ENCODE assay signal across 24 mouse cellular contexts in genomic region chr2:93096078-93096729, GRCm38 (mm10). TPM values are rescaled to one million over a fixed set of nuclear protein-coding genes. Genes with fewer than 3 reads are reported as not detected.
DNase-seq lines count a peak whose midpoint lies in the region; ATAC-seq and TF ChIP-seq lines count a peak whose summit lies in the region.
"Had no signal": no experiment of that assay in that cellular context is flagged by ENCODE, and none has a peak within 500 bp of the region (broad histone marks: within the 10 kb centered on the region; RNA-seq: fewer than 3 reads in every experiment).

No protein-coding gene starts in this region.

- H3K4me2 ChIP-seq in hindbrain, embryonic 14.5 days (replicated peaks) = no peak overlapping the region
- no peak overlapping the region for H3K4me2 ChIP-seq in hindbrain, embryonic 12.5 days (replicated peaks)
- H3K4me2 ChIP-seq in forebrain, postnatal 0 days (ENCODE audit: low read depth) = no peak overlapping the region
- H3K4me2 ChIP-seq: heart, embryonic 13.5 days; hindbrain, embryonic 15.5 days; intestine, embryonic 15.5 days; liver, embryonic 13.5 days had no signal

- intact Hi-C loops in heart, postnatal 10 days (cut with DNase I) = no loop called here

- no peaks in the 10 kb centered on the region for H3K27me3 ChIP-seq in hindbrain, embryonic 14.5 days (ENCODE audit: control insufficient read depth, insufficient read depth, low read length)
- 0 out of 2 replicates have a peak, but pooled peaks cover 3% of the 10 kb centered on the region for H3K27me3 ChIP-seq in hindbrain, embryonic 12.5 days
- no peaks in the 10 kb centered on the region for H3K27me3 ChIP-seq in forebrain, postnatal 0 days (ENCODE audit: insufficient read depth, low read length)
- H3K27me3 ChIP-seq: heart, embryonic 13.5 days; hindbrain, embryonic 15.5 days; intestine, embryonic 15.5 days; liver, embryonic 13.5 days had no signal

- 65% methylated on average over 6 of the region's 6 CpGs for WGBS in hindbrain, embryonic 14.5 days
- 70% methylated on average over 6 of the region's 6 CpGs for WGBS in hindbrain, embryonic 12.5 days
- WGBS in forebrain, postnatal 0 days = 42% methylated on average over 6 of the region's 6 CpGs

- peak; percentile 26; the same call in 1 of the 2 replicates for ATAC-seq in hindbrain, embryonic 14.5 days (ENCODE audit: low FRiP score)
- ATAC-seq in hindbrain, embryonic 12.5 days (ENCODE audit: low FRiP score) = no peak
- ATAC-seq in forebrain, postnatal 0 days = peak; percentile 57
- ATAC-seq: intestine, embryonic 15.5 days had no signal

- no peaks in the 10 kb centered on the region for H3K36me3 ChIP-seq in hindbrain, embryonic 14.5 days (replicated peaks; ENCODE audit: control insufficient read depth, insufficient read depth)
- H3K36me3 ChIP-seq in hindbrain, embryonic 12.5 days = no peaks in the 10 kb centered on the region
- no peaks in the 10 kb centered on the region for H3K36me3 ChIP-seq in forebrain, postnatal 0 days (ENCODE audit: insufficient read depth)
- H3K36me3 ChIP-seq: G1E; heart, embryonic 13.5 days; hindbrain, embryonic 15.5 days; intestine, embryonic 15.5 days; liver, embryonic 13.5 days had no signal

- H3K4me3 ChIP-seq in hindbrain, embryonic 14.5 days (replicated peaks; ENCODE audit: low read length) = no peak overlapping the region
- no peak overlapping the region for H3K4me3 ChIP-seq in hindbrain, embryonic 12.5 days
- no peak overlapping the region for H3K4me3 ChIP-seq in forebrain, postnatal 0 days (ENCODE audit: low read depth, low read length)
- H3K4me3 ChIP-seq: heart, adult 2 months; heart, embryonic 13.5 days; hindbrain, embryonic 15.5 days; intestine, embryonic 15.5 days; liver, embryonic 13.5 days; megakaryocyte, embryonic 14.5 days had no signal

- no peak for TF ChIP-seq CTCF in forebrain, postnatal 0 days (IDR thresholded peaks at IDR 0.05; ENCODE audit: low read depth)

- DNase-seq in hindbrain, embryonic 14.5 days (ENCODE audit: low spot score) = no peak
- peak; percentile 57 for DNase-seq in brain, adult 2 months (ENCODE audit: low read depth, low spot score)
- DNase-seq in forebrain, postnatal 0 days = peak; percentile 44
- peak; percentile 50 for DNase-seq in retina, embryonic 14.5 days (ENCODE audit: low spot score)
- no peak for DNase-seq in gastrocnemius, postnatal 10 days
- DNase-seq in heart, postnatal 10 days = no peak
- DNase-seq: adrenal gland, adult 2 months; B cell, adult 2 months; cerebellum, adult 2 months; gastrocnemius, postnatal 36 days; heart, adult 2 months; kidney, adult 8-10 months; kidney, postnatal 14 days; liver, embryonic 13.5 days; lung, adult 2 months; lung, postnatal 36 days; right cerebral cortex, postnatal 25 days; spleen, adult 18-20 months had no signal

- H3K27ac ChIP-seq in hindbrain, embryonic 14.5 days = no peak overlapping the region
- H3K27ac ChIP-seq in hindbrain, embryonic 12.5 days = no peak overlapping the region
- H3K27ac ChIP-seq in forebrain, postnatal 0 days (ENCODE audit: low read depth, low read length) = no peak overlapping the region
- H3K27ac ChIP-seq: heart, adult 2 months; heart, embryonic 13.5 days; hindbrain, embryonic 15.5 days; intestine, embryonic 15.5 days; liver, embryonic 13.5 days had no signal

- no peaks in the 10 kb centered on the region for H3K9me3 ChIP-seq in hindbrain, embryonic 14.5 days (ENCODE audit: control insufficient read depth, low read length)
- H3K9me3 ChIP-seq in hindbrain, embryonic 12.5 days (replicated peaks) = no peaks in the 10 kb centered on the region
- no peaks in the 10 kb centered on the region for H3K9me3 ChIP-seq in forebrain, postnatal 0 days (ENCODE audit: low read length)
- H3K9me3 ChIP-seq: heart, embryonic 13.5 days; hindbrain, embryonic 15.5 days; intestine, embryonic 15.5 days; liver, embryonic 13.5 days had no signal

- no peak overlapping the region for H3K9ac ChIP-seq in hindbrain, embryonic 14.5 days
- no peak overlapping the region for H3K9ac ChIP-seq in hindbrain, embryonic 12.5 days
- H3K9ac ChIP-seq in forebrain, postnatal 0 days = no peak overlapping the region
- H3K9ac ChIP-seq: heart, embryonic 13.5 days; hindbrain, embryonic 15.5 days; intestine, embryonic 15.5 days; liver, embryonic 13.5 days had no signal

- H3K4me1 ChIP-seq in hindbrain, embryonic 14.5 days (replicated peaks; ENCODE audit: control insufficient read depth, insufficient read depth, low read length) = peaks cover 13% of the 10 kb centered on the region
- peaks cover 22% of the 10 kb centered on the region for H3K4me1 ChIP-seq in hindbrain, embryonic 12.5 days
- no peaks in the 10 kb centered on the region for H3K4me1 ChIP-seq in forebrain, postnatal 0 days (ENCODE audit: insufficient read depth)
- H3K4me1 ChIP-seq: liver, embryonic 13.5 days; megakaryocyte, embryonic 14.5 days had no signal

RNA-seq across cellular contexts. Expression of gene Prdm11, which starts 50.2 kb away (rescaled TPM):
- polyA plus RNA-seq in hindbrain, embryonic 14.5 days (2014; fragmentation: Nextera tagmentation; extraction: Ambion mirVana) = 1.8 and 2.5 TPM in 2 replicates
- 2.9 and 3.6 TPM in 2 replicates for polyA plus RNA-seq in hindbrain, embryonic 12.5 days (2016; fragmentation: Nextera tagmentation; extraction: Ambion mirVana)
- 7.8 and 7.9 TPM in 2 replicates for total RNA-seq in forebrain, postnatal 0 days (2014; rRNA removed)
- 1.5 and 1.9 TPM in 2 replicates for polyA plus RNA-seq in forebrain, postnatal 0 days (2015; fragmentation: Nextera tagmentation; extraction: Ambion mirVana)
- 1 to 10 TPM; 3.2 to 3.4 TPM for total RNA-seq in gastrocnemius, postnatal 10 days (2021)
- total RNA-seq in heart, postnatal 10 days (2021) = 10 to 100 TPM; 20.9 to 21.8 TPM

Comparison
In these comparisons a context has a peak if more than half of its experiments do, and no peak if none do; other contexts are left out.
1. DNase-seq: peak in brain, adult 2 months (single experiment), forebrain, postnatal 0 days (single experiment) and retina, embryonic 14.5 days (single experiment); none in hindbrain, embryonic 14.5 days (single experiment), gastrocnemius, postnatal 10 days (single experiment) and heart, postnatal 10 days (0 of 2).